Mouse (Mus musculus) layer of hippocampus, adult 18-20 months (tissue): Measurements from ENCODE around the gene Tirap. TPM values are rescaled to one million over a fixed set of nuclear protein-coding genes. Genes with fewer than 3 reads are reported as not detected.
A peak's percentile ranks its signal among the peaks of the same experiment; 100 is the strongest.

Experiments
- DNase-seq, 2 experiments: peaks; one replicate each; pipeline ENCODE4 v3.0.0; 2022; ENCODE audit warnings: low spot score in 2 of 2
- long read RNA-seq: library from polyadenylated mRNA; stranded (forward); transcript quantifications from one replicate; pipeline ENCODE4 v2.0.0, GENCODE M21; 2021
- total RNA-seq, 2 experiments: library from RNA; stranded (reverse); gene quantifications; 2 replicates each; pipeline ENCODE4 v1.2.3; 2021

The Tirap gene
- total RNA-seq = 1 to 10 TPM; 2.1 to 2.4 TPM
- long read RNA-seq, partial matches to known transcripts = 0 of 2 reads
- long read RNA-seq, other reads (novel, unspliced or antisense) = 2 of 2 reads

- peak; percentile 59 to 75 for DNase-seq
These were observed at the start of gene Tirap, which contains the start of gene Srpr for GRCm38 (mm10) chr9:35199772-35200471. Gene Tirap (minus strand): TSS chr9:35200291. Gene Srpr (plus strand): TSS chr9:35200175.

GRCm38 (mm10) chr9:35249476-35249875 is 49.4 kb upstream of the Tirap start:
- DNase-seq = no peak

GRCm38 (mm10) chr9:35247405-35247804 is 47.3 kb upstream of the Tirap start:
- DNase-seq = no peak

GRCm38 (mm10) chr9:35239734-35240133 is 39.6 kb upstream of the Tirap start:
- no peak for DNase-seq

- DNase-seq = no peak
These were observed 39.0 kb upstream of the Tirap start for GRCm38 (mm10) chr9:35238915-35239571.

- DNase-seq = no peak
These were observed 38.3 kb upstream of the Tirap start for GRCm38 (mm10) chr9:35238371-35238770.

GRCm38 (mm10) chr9:35235996-35236395 is 35.9 kb upstream of the Tirap start:
- DNase-seq = no peak

GRCm38 (mm10) chr9:35228671-35229070 is 28.6 kb upstream of the Tirap start:
- no peak for DNase-seq

GRCm38 (mm10) chr9:35223466-35223865 is 23.4 kb upstream of the Tirap start:
- no peak for DNase-seq

- DNase-seq = no peak
These were observed 17.9 kb upstream of the Tirap start for GRCm38 (mm10) chr9:35217963-35218362.

GRCm38 (mm10) chr9:35211573-35212511 is 11.8 kb upstream of the Tirap start:
- no peak for DNase-seq

GRCm38 (mm10) chr9:35210542-35211474 is 10.7 kb upstream of the Tirap start, which contains the start of gene Foxred1:
Gene Foxred1 (minus strand): TSS chr9:35211055.
- peak; percentile 98 to 99 for DNase-seq

GRCm38 (mm10) chr9:35204421-35204820 is 4.3 kb upstream of the Tirap start:
- DNase-seq = no peak

GRCm38 (mm10) chr9:35203536-35203935 is 3.4 kb upstream of the Tirap start:
- DNase-seq = no peak

- DNase-seq = no peak
These were observed 504 bp upstream of the Tirap start for GRCm38 (mm10) chr9:35200529-35201060.

GRCm38 (mm10) chr9:35198945-35199771 is 933 bp downstream of the Tirap start:
- DNase-seq = no peak

- DNase-seq = no peak
These were observed 1.7 kb downstream of the Tirap start for GRCm38 (mm10) chr9:35198351-35198750.

- no peak for DNase-seq
These were observed 2.5 kb downstream of the Tirap start for GRCm38 (mm10) chr9:35197625-35198024.

GRCm38 (mm10) chr9:35194048-35194447 is 6.0 kb downstream of the Tirap start:
- no peak for DNase-seq
